In genomic region chr17:33779967-33780295, GRCm38 (mm10) we compare ENCODE assay signal across 9 mouse cellular contexts. TPM values are rescaled to one million over a fixed set of nuclear protein-coding genes. Genes with fewer than 3 reads are reported as not detected.
DNase-seq lines count a peak whose midpoint lies in the region; ATAC-seq and TF ChIP-seq lines count a peak whose summit lies in the region.
"Had no signal": no experiment of that assay in that cellular context is flagged by ENCODE, and none has a peak within 500 bp of the region (broad histone marks: within the 10 kb centered on the region; RNA-seq: fewer than 3 reads in every experiment).

No protein-coding gene starts in this region.

- no peak for DNase-seq in heart, adult 11 months
- no peak for DNase-seq in forebrain, postnatal 0 days
- no peak for DNase-seq in ovary, postnatal 36 days (ENCODE audit: low spot score)
- DNase-seq in adrenal gland, postnatal 14 days, result no peak

- peaks cover 21% of the 10 kb centered on the region; the same call in 1 of the 2 replicates for H3K36me3 ChIP-seq in heart, embryonic 12.5 days
- peaks cover 40% of the 10 kb centered on the region for H3K36me3 ChIP-seq in C2C12 (ENCODE audit: control insufficient read depth, insufficient read depth)
- no peaks in the 10 kb centered on the region for H3K36me3 ChIP-seq in forebrain, postnatal 0 days (ENCODE audit: insufficient read depth)
- H3K36me3 ChIP-seq in liver, embryonic 12.5 days, result peaks cover 41% of the 10 kb centered on the region
- H3K36me3 ChIP-seq: G1E had no signal

- H3K4me1 ChIP-seq in heart, embryonic 12.5 days (replicated peaks), result peaks cover 55% of the 10 kb centered on the region
- no peaks in the 10 kb centered on the region; the same call in 1 of the 2 replicates for H3K4me1 ChIP-seq in forebrain, postnatal 0 days (ENCODE audit: insufficient read depth)
- peaks cover 42% of the 10 kb centered on the region for H3K4me1 ChIP-seq in liver, embryonic 12.5 days

- peak overlapping the region; percentile 33 for H3ac ChIP-seq in C2C12 (ENCODE audit: control insufficient read depth, insufficient read length, low read depth)

- no peaks in the 10 kb centered on the region for H3K9me3 ChIP-seq in heart, embryonic 12.5 days (replicated peaks)
- H3K9me3 ChIP-seq in forebrain, postnatal 0 days (ENCODE audit: low read length), result no peaks in the 10 kb centered on the region
- no peaks in the 10 kb centered on the region for H3K9me3 ChIP-seq in liver, embryonic 12.5 days (replicated peaks)
- H3K9me3 ChIP-seq: G1E had no signal

- peaks cover 51% of the 10 kb centered on the region for H3K79me2 ChIP-seq in C2C12 (ENCODE audit: control insufficient read depth, insufficient read depth)

- ATAC-seq in heart, embryonic 12.5 days (ENCODE audit: insufficient number of reproducible peaks, low FRiP score), result no peak
- no peak for ATAC-seq in forebrain, postnatal 0 days
- no peak for ATAC-seq in liver, embryonic 12.5 days
- ATAC-seq in erythroid progenitor cell, adult 5-6 weeks (replicated peaks; ENCODE audit: low FRiP score, poor library complexity, severe bottlenecking), result no peak

- no peak overlapping the region for H3K4me3 ChIP-seq in heart, embryonic 12.5 days
- H3K4me3 ChIP-seq in C2C12 (ENCODE audit: insufficient read depth, poor library complexity, severe bottlenecking), result peak overlapping the region; percentile 51
- H3K4me3 ChIP-seq in forebrain, postnatal 0 days (ENCODE audit: low read depth, low read length), result no peak overlapping the region
- H3K4me3 ChIP-seq in liver, embryonic 12.5 days, result peak overlapping the region; percentile 63

- 84% methylated on average over 5 of the region's 5 CpGs for WGBS in heart, embryonic 12.5 days
- 89% methylated on average over 5 of the region's 5 CpGs for WGBS in forebrain, postnatal 0 days
- 62% methylated on average over 5 of the region's 5 CpGs for WGBS in liver, embryonic 12.5 days (ENCODE audit: insufficient replicate concordance)

- peaks cover 15% of the 10 kb centered on the region for H3K79me3 ChIP-seq in C2C12 (ENCODE audit: low read depth)

- H3K27ac ChIP-seq in heart, embryonic 12.5 days (ENCODE audit: poor library complexity, severe bottlenecking), result peak overlapping the region; percentile 53
- H3K27ac ChIP-seq in forebrain, postnatal 0 days (ENCODE audit: low read depth, low read length), result peak overlapping the region; percentile 59; the same call in 1 of the 2 replicates
- H3K27ac ChIP-seq in liver, embryonic 12.5 days, result 0 out of 2 replicates have a peak overlapping the region, but pooled peaks have one; percentile 79

- H3K9ac ChIP-seq in heart, embryonic 12.5 days, result no peak overlapping the region
- 0 out of 2 replicates have a peak overlapping the region, but pooled peaks have one; percentile 10 for H3K9ac ChIP-seq in forebrain, postnatal 0 days
- H3K9ac ChIP-seq in liver, embryonic 12.5 days, result peak overlapping the region; percentile 69; the same call in 1 of the 2 replicates

- no peak for TF ChIP-seq CTCF in C2C12 (IDR thresholded peaks at IDR 0.05; ENCODE audit: control insufficient read depth, insufficient read depth, insufficient read length)
- no peak for TF ChIP-seq CTCF in forebrain, postnatal 0 days (IDR thresholded peaks at IDR 0.05; ENCODE audit: low read depth)

- peak overlapping the region; percentile 86 for H3K4me2 ChIP-seq in heart, embryonic 12.5 days
- H3K4me2 ChIP-seq in forebrain, postnatal 0 days (ENCODE audit: low read depth), result peak overlapping the region; percentile 83; the same call in 1 of the 2 replicates
- H3K4me2 ChIP-seq in liver, embryonic 12.5 days, result peak overlapping the region; percentile 83

- H3K27me3 ChIP-seq in heart, embryonic 12.5 days (replicated peaks), result peaks cover 18% of the 10 kb centered on the region
- no peaks in the 10 kb centered on the region for H3K27me3 ChIP-seq in C2C12 (ENCODE audit: control insufficient read depth, insufficient read depth, insufficient read length)
- no peaks in the 10 kb centered on the region for H3K27me3 ChIP-seq in forebrain, postnatal 0 days (ENCODE audit: insufficient read depth, low read length)
- H3K27me3 ChIP-seq in liver, embryonic 12.5 days (replicated peaks), result 0 out of 2 replicates have a peak, but pooled peaks cover 7% of the 10 kb centered on the region

TF ChIP-seq in C2C12, 6 proteins besides CTCF, POLR2A, EP300 and RAD21:
- TF ChIP-seq USF1 (IDR thresholded peaks at IDR 0.05; ENCODE audit: low read depth) (no peak), MYOD1 (IDR thresholded peaks at IDR 0.05; ENCODE audit: control insufficient read depth, insufficient read length, low read depth) (no peak), MYOG (IDR thresholded peaks at IDR 0.05; ENCODE audit: control insufficient read depth, extremely low read depth, insufficient read length) (no peak), FOSL1 (IDR thresholded peaks at IDR 0.05; ENCODE audit: insufficient read depth, low read length, poor library complexity, severe bottlenecking) (no peak), MAX (IDR thresholded peaks at IDR 0.05) (no peak), CEBPB (IDR thresholded peaks at IDR 0.05; ENCODE audit: low read depth) (no peak)

RNA-seq across cellular contexts. Expression of gene Angptl4, which starts 1.7 kb away (rescaled TPM):
- polyA plus RNA-seq in heart, embryonic 12.5 days (2016; fragmentation: Nextera tagmentation; extraction: Ambion mirVana), result 6.9 and 7.5 TPM in 2 replicates
- 212 TPM for polyA plus RNA-seq in C2C12 (2012; fragmentation: generic; extraction: Trizol)
- 13.2 and 17.2 TPM in 2 replicates for total RNA-seq in forebrain, postnatal 0 days (2014; rRNA removed)
- 24.4 and 25.2 TPM in 2 replicates for polyA plus RNA-seq in forebrain, postnatal 0 days (2015; fragmentation: Nextera tagmentation; extraction: Ambion mirVana)
- 17.3 and 21.0 TPM in 2 replicates for polyA plus RNA-seq in liver, embryonic 12.5 days (2016; fragmentation: Nextera tagmentation; extraction: Ambion mirVana)
- total RNA-seq in erythroid progenitor cell, adult 5-6 weeks (2015; ENCODE audit: low replicate concordance), result 0.36 and 0.84 TPM in 2 replicates
- 0.77 TPM in 1 of 2 replicates, not detected in the other for total RNA-seq in erythroid progenitor cell, adult 5-6 weeks (2017; ENCODE audit: low replicate concordance)
- 121 and 189 TPM in 2 replicates for total RNA-seq in adrenal gland, postnatal 14 days (2021)
- polyA plus RNA-seq: G1E had no signal

RNA-seq across cellular contexts. Expression of gene Rab11b, which starts 19.6 kb away (rescaled TPM):
- polyA plus RNA-seq in heart, embryonic 12.5 days (2016; fragmentation: Nextera tagmentation; extraction: Ambion mirVana), result 285 and 287 TPM in 2 replicates
- 97.3 TPM for polyA plus RNA-seq in C2C12 (2012; fragmentation: generic; extraction: Trizol)
- 78.1 and 106 TPM in 2 replicates for total RNA-seq in forebrain, postnatal 0 days (2014; rRNA removed)
- polyA plus RNA-seq in forebrain, postnatal 0 days (2015; fragmentation: Nextera tagmentation; extraction: Ambion mirVana), result 527 and 560 TPM in 2 replicates
- 147 and 169 TPM in 2 replicates for polyA plus RNA-seq in liver, embryonic 12.5 days (2016; fragmentation: Nextera tagmentation; extraction: Ambion mirVana)
- 59.1 and 87.6 TPM in 2 replicates for total RNA-seq in erythroid progenitor cell, adult 5-6 weeks (2015; ENCODE audit: low replicate concordance)
- total RNA-seq in erythroid progenitor cell, adult 5-6 weeks (2017; ENCODE audit: low replicate concordance), result 42.6 and 46.8 TPM in 2 replicates
- total RNA-seq in adrenal gland, postnatal 14 days (2021), result 217 and 242 TPM in 2 replicates

RNA-seq across cellular contexts. Expression of gene Kank3, which starts 30.4 kb away (rescaled TPM):
- polyA plus RNA-seq in heart, embryonic 12.5 days (2016; fragmentation: Nextera tagmentation; extraction: Ambion mirVana), result 39.0 and 43.9 TPM in 2 replicates
- 5.0 TPM for polyA plus RNA-seq in C2C12 (2012; fragmentation: generic; extraction: Trizol)
- 36.5 and 42.7 TPM in 2 replicates for total RNA-seq in forebrain, postnatal 0 days (2014; rRNA removed)
- 35.8 and 43.4 TPM in 2 replicates for polyA plus RNA-seq in forebrain, postnatal 0 days (2015; fragmentation: Nextera tagmentation; extraction: Ambion mirVana)
- 12.6 and 13.2 TPM in 2 replicates for polyA plus RNA-seq in liver, embryonic 12.5 days (2016; fragmentation: Nextera tagmentation; extraction: Ambion mirVana)
- total RNA-seq in erythroid progenitor cell, adult 5-6 weeks (2015; ENCODE audit: low replicate concordance), result 5.0 TPM in 1 of 2 replicates, not detected in the other
- 2.7 TPM in 1 of 2 replicates, not detected in the other for total RNA-seq in erythroid progenitor cell, adult 5-6 weeks (2017; ENCODE audit: low replicate concordance)
- total RNA-seq in adrenal gland, postnatal 14 days (2021), result 92.4 and 108 TPM in 2 replicates

RNA-seq across cellular contexts. Expression of gene Rps28, which starts 44.4 kb away (rescaled TPM):
- polyA plus RNA-seq in heart, embryonic 12.5 days (2016; fragmentation: Nextera tagmentation; extraction: Ambion mirVana), result 570 and 574 TPM in 2 replicates
- polyA plus RNA-seq in C2C12 (2012; fragmentation: generic; extraction: Trizol), result 8,619 TPM
- 589 and 1,055 TPM in 2 replicates for total RNA-seq in forebrain, postnatal 0 days (2014; rRNA removed)
- 603 and 823 TPM in 2 replicates for polyA plus RNA-seq in forebrain, postnatal 0 days (2015; fragmentation: Nextera tagmentation; extraction: Ambion mirVana)
- 689 and 715 TPM in 2 replicates for polyA plus RNA-seq in liver, embryonic 12.5 days (2016; fragmentation: Nextera tagmentation; extraction: Ambion mirVana)
- total RNA-seq in erythroid progenitor cell, adult 5-6 weeks (2015; ENCODE audit: low replicate concordance), result 383 and 392 TPM in 2 replicates
- 429 and 508 TPM in 2 replicates for total RNA-seq in erythroid progenitor cell, adult 5-6 weeks (2017; ENCODE audit: low replicate concordance)
- 1,257 and 1,514 TPM in 2 replicates for total RNA-seq in adrenal gland, postnatal 14 days (2021)

RNA-seq across cellular contexts. Expression of gene Ndufa7, which starts 44.4 kb away (rescaled TPM):
- 431 and 466 TPM in 2 replicates for polyA plus RNA-seq in heart, embryonic 12.5 days (2016; fragmentation: Nextera tagmentation; extraction: Ambion mirVana)
- 493 TPM for polyA plus RNA-seq in C2C12 (2012; fragmentation: generic; extraction: Trizol)
- 258 and 291 TPM in 2 replicates for total RNA-seq in forebrain, postnatal 0 days (2014; rRNA removed)
- polyA plus RNA-seq in forebrain, postnatal 0 days (2015; fragmentation: Nextera tagmentation; extraction: Ambion mirVana), result 529 and 626 TPM in 2 replicates
- 296 and 311 TPM in 2 replicates for polyA plus RNA-seq in liver, embryonic 12.5 days (2016; fragmentation: Nextera tagmentation; extraction: Ambion mirVana)
- 95.5 and 109 TPM in 2 replicates for total RNA-seq in erythroid progenitor cell, adult 5-6 weeks (2015; ENCODE audit: low replicate concordance)
- 42.4 and 46.1 TPM in 2 replicates for total RNA-seq in erythroid progenitor cell, adult 5-6 weeks (2017; ENCODE audit: low replicate concordance)
- 505 and 552 TPM in 2 replicates for total RNA-seq in adrenal gland, postnatal 14 days (2021)

Comparison
In these comparisons a context has a peak if more than half of its experiments do, and no peak if none do; other contexts are left out.
1. H3K4me3 ChIP-seq: peak in C2C12 (single experiment) and liver, embryonic 12.5 days (single experiment); none in heart, embryonic 12.5 days (single experiment) and forebrain, postnatal 0 days (single experiment).
2. Peak in every context shown above with its lines, with median percentiles within 50 percentile points of each other: H3K27ac ChIP-seq and H3K4me2 ChIP-seq.